Mouse (Mus musculus) midbrain, embryonic 15.5 days (tissue): ENCODE results near the gene Tmem258. TPM values are rescaled to one million over a fixed set of nuclear protein-coding genes. Genes with fewer than 3 reads are reported as not detected.

Experiments used
- ATAC-seq: fragments of 200-750 bp; cut with Nextera tagmentation; replicated peaks from 2 replicates; pipeline ENCODE4 v1.8.0; 2017; ENCODE audit warnings: moderate TSS enrichment
- H3K27ac ChIP-seq: fragments of 300-500 bp; sonication (generic); 2 replicates; pipeline ENCODE4 v1.5.1; 2015; ENCODE audit warnings: mild to moderate bottlenecking, inconsistent platforms
- H3K27me3 ChIP-seq: fragments of 300-500 bp; sonication (generic); replicated peaks from 2 replicates; pipeline ENCODE4 v1.6.1; 2015; ENCODE audit warnings: inconsistent platforms
- H3K36me3 ChIP-seq: fragments of 300-500 bp; sonication (generic); replicated peaks from 2 replicates; pipeline ENCODE4 v1.6.1; 2015; ENCODE audit warnings: inconsistent platforms
- H3K4me1 ChIP-seq: fragments of 300-500 bp; sonication (generic); 2 replicates; pipeline ENCODE4 v1.6.1; 2015; ENCODE audit warnings: inconsistent platforms
- H3K4me2 ChIP-seq: fragments of 300-500 bp; sonication (generic); 2 replicates; pipeline ENCODE4 v1.6.1; 2015; ENCODE audit warnings: inconsistent platforms, mild to moderate bottlenecking, moderate library complexity
- H3K4me3 ChIP-seq: fragments of 300-500 bp; sonication (generic); 2 replicates; pipeline ENCODE4 v1.5.1; 2015; ENCODE audit warnings: mild to moderate bottlenecking, inconsistent platforms
- H3K9ac ChIP-seq: fragments of 300-500 bp; sonication (generic); 2 replicates; pipeline ENCODE4 v1.6.1; 2015; ENCODE audit warnings: mild to moderate bottlenecking, inconsistent platforms
- H3K9me3 ChIP-seq: fragments of 300-500 bp; sonication (generic); 2 replicates; pipeline ENCODE4 v1.6.1; 2016; ENCODE audit warnings: inconsistent platforms
- WGBS: fragments of 180-500 bp; shearing (Covaris S2); methylation state at CpG from one replicate; pipeline ENCODE4 v1.1.7; 2015; ENCODE audit warnings: mixed read lengths; 5-methylcytosine and 5-hydroxymethylcytosine counted together
- microRNA-seq: library from miRNA; unstranded; fragments of <30 nt; microRNA quantifications from one replicate; pipeline ENCODE4, GENCODE M21; 2016
- polyA plus RNA-seq: library from polyadenylated mRNA; unstranded; fragments of >200 nt; fragmentation: Nextera tagmentation; extraction: Ambion mirVana; gene quantifications from 2 replicates; pipeline ENCODE4 v1.2.1, GENCODE M21; 2015

The Tmem258 gene
- polyA plus RNA-seq, 1 experiment from 2014 or later, result 324 TPM

- no peaks in the 10 kb centered on the region for H3K4me1 ChIP-seq
- H3K27ac ChIP-seq, result no peak overlapping the region
- ATAC-seq, result no peak
- no peak overlapping the region for H3K4me2 ChIP-seq
- H3K9ac ChIP-seq, result no peak overlapping the region
- no peak overlapping the region for H3K4me3 ChIP-seq
- 0 out of 2 replicates have a peak, but pooled peaks cover 8% of the 10 kb centered on the region for H3K36me3 ChIP-seq
- WGBS, result 54% methylated on average over 20 of the region's 20 CpGs
- no peaks in the 10 kb centered on the region for H3K9me3 ChIP-seq
- no peaks in the 10 kb centered on the region for H3K27me3 ChIP-seq
These were observed 44.3 kb downstream of the Tmem258 start for GRCm38 (mm10) chr19:10248128-10248527.

Small RNAs within 50 kb of the gene (microRNA-seq; reads per million reads assigned to microRNA genes)
- gene Mir6993, result 2.2 reads per million, percentile 7 among the genes with 10 or more reads in this experiment

Other genes with a start within 250 kb of the Tmem258 start
- 1,452 and 1,467 TPM in 2 replicates for gene Fth1, start 223.4 kb upstream of the Tmem258 start, polyA plus RNA-seq
- gene Best1, start 202.4 kb upstream of the Tmem258 start, polyA plus RNA-seq, result 1.7 and 3.2 TPM in 2 replicates
- 24.5 and 29.2 TPM in 2 replicates for gene Rab3il1, start 202.3 kb upstream of the Tmem258 start, polyA plus RNA-seq
- 25.8 and 27.1 TPM in 2 replicates for gene Fads3, start 162.4 kb upstream of the Tmem258 start, polyA plus RNA-seq
- gene Fads2, start 102.3 kb upstream of the Tmem258 start, polyA plus RNA-seq, result 215 and 222 TPM in 2 replicates
- 175 and 182 TPM in 2 replicates for gene Fads1, start 21.1 kb upstream of the Tmem258 start, polyA plus RNA-seq
- 25.5 and 27.8 TPM in 2 replicates for gene Fen1, start 155 bp downstream of the Tmem258 start, polyA plus RNA-seq
- 0.62 and 0.79 TPM in 2 replicates for gene Myrf, start 36.7 kb downstream of the Tmem258 start, polyA plus RNA-seq
- gene Dagla, start 100.9 kb downstream of the Tmem258 start, polyA plus RNA-seq, result 12.7 and 13.4 TPM in 2 replicates
- 19.6 and 21.0 TPM in 2 replicates for gene Syt7, start 185.1 kb downstream of the Tmem258 start, polyA plus RNA-seq